Mouse (Mus musculus): ENCODE results near the gene Hic2.

Hic2 gene

DNA sequence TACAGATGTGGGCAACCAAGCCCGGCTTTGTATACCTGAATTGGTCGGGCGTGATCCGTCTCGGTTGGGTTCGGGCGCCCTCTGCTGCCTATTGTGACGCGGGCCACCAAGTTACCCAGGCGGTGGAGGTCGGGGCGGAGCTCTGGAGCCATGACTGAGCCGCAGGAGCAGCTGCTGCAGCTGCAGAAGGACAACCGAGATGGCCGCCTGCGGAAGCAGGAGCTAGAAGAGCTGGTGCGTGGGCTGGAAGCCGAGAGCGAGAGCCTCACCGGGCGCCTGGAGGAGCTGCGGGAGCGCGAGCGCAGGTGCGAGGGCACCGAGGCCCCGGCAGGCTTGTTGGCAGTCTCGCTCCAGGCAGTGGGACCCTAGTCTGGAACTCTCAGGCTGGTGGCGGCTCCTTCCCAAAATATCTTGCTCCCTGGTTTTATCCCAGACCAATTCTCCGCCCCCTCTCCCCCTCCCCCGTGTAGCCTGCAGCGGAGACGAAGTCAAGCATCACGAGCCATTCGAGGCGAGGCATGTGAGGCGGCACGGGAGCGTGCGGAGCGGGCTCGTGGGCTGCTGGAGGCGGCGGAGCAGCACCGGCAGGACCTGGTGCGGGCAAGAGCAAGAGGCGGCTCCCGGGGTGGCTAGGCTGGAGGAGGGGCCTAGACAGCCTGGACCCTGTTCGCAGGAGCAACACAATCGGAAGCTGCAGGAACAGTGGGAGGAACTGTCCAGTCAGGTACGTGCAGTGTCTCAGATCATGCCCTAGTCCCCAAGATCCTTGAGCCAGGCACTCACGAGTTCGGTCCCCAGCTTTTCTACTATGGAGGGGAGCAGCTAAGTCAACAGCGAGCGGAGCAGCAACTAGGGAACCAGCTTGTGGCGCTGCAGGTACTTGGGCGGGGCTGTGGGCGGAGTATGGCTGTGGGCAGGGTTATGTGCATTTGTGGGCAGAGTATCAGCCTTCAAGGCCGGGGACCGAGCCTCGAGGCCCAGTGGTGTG lies 43.1 kb downstream of the Hic2 start:
- peak; percentile 88 for DNase-seq (ENCODE audit: low spot score)

DNA sequence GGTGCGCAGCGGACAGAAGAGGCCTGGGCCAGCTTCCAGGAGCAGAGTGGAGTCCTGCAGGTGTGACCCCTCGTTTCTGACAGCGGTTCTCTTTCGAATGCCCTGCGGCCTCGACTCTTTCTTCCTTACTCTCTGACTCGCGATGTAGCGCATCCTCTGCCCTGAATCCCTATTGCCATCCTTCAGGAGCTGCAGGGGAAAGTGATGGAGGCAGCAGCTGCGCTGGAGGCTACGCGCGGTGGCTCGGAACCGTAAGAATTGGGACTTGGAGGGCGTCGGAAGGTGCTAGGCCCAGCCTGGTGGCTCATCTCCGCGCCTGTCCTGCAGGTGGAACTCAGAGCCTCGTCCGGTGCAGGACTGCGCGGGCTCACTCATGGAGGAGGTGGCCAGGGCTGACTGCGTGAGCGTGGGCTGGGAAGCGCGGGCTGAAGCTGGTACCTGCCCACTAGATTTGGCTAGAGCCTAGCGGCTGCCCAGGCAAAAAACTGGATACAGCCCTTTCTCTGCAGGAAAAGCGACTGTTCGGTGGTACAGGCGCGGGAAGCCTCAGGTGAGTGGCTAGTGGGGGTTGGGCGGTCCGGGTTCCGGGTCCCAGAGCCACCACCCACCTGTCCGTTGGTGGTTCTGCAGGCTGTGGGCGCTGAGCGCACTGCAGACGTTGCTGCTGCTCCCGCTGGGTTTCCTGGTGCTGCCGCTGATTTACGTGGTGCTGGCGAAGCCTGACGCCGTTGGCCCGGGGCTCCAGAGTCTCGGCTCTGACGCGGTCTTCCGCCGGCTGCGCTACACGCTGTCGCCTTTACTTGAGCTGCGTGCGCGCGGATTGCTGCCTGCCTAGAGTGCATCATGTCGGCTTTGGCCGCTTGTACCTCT lies 44.2 kb downstream of the Hic2 start:
- DNase-seq (ENCODE audit: low spot score) = peak; percentile 31

DNA sequence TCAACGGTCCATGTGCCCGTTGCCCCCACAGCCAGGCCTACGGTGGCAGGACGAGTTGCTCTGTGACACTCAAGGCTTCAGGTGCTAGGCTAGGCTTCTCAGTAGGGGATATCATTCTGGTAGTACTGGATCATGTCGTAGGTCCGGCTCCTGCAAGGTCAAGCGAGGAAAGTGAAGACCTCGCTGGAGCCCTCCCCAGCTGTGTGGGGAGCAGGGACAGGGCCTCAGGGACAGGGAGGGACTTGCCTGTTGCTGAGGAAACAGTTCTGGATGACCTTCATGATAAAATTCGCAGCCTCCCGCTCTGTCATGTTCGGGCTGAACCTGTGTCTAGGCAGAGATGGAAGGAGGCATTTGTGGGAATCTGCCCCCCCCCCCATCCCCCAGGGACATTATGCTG lies 47.1 kb downstream of the Hic2 start:
- DNase-seq (ENCODE audit: low spot score) = no peak

DNA sequence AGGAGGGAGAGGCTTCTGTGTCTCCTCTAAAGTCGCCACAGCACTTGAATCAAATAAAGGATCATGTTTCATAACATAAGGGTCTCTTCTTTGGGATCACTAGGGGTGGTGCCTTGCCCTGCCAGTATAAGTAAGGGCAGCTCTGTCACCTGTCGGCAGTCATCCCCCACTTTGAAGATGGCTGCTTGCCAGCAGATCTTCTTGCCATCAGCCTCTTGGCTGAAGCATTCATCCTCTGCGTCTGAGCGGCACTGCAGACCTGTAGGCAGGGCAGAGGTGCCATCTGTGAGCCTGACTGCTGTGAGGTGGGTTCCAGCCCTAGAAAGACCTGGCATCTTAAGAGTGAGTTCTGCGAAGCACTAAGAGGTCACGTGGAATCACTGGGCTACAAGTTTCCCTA lies 49.8 kb downstream of the Hic2 start:
- no peak for DNase-seq (ENCODE audit: low spot score)

DNA sequence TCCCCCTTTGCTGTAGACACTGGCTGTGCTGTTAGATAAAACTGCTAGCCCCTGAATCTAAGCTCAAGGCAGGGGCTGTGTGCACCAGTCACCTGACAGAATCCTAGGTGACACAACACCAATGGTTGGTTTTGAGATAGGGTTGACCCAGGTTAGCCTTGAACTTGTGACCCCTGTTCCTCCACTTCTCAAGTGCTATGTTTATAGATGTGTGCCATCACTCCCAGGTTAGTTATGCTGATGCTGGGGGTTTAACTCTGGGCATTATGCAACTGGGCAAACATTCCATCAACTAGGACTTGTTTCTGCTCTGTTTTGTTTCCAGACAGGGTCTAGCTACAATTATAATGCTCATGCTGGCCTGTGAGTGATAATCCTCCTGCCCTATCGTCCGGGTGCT lies 53.7 kb downstream of the Hic2 start:
- no peak for DNase-seq (ENCODE audit: low spot score)

DNA sequence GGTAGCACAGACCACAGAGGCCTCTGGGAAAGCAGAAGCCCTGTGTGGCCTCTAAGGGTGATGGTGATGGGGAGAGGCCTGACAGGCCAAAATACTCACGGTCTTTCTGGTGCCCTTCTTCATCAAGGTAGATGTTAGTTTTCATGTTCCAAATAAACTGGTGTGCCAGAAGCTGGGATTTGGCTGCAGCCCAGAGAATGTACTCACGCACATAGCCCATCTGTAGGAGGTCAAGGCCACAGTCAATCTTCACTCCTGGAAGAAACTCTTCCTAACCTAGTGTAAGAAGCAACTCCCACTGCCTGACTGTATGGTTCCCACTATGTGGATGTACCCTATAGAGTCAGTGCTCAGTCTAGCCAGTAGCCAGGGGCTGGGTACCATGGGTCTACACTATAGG lies 57.6 kb downstream of the Hic2 start:
- no peak for DNase-seq (ENCODE audit: low spot score)

DNA sequence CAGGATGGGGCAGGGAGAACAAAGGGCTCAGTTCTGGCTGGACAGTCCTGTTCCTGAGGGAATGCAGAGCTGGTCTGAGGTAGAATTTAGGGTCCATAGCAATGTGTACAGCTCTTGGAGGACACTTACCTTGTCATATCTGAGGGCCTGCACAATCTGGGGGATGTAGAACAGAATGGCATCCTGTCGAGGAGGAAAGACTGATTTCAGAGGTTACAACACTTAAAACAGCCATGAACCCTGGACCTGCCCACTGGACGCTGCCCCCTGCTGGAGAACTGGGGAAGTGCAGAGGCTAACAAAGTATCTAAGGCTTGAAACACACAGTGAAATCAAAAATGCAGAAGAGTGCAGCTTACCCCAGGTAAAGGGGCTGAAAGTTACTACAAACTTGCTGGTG lies 59.4 kb downstream of the Hic2 start:
- DNase-seq (ENCODE audit: low spot score) = no peak

DNA sequence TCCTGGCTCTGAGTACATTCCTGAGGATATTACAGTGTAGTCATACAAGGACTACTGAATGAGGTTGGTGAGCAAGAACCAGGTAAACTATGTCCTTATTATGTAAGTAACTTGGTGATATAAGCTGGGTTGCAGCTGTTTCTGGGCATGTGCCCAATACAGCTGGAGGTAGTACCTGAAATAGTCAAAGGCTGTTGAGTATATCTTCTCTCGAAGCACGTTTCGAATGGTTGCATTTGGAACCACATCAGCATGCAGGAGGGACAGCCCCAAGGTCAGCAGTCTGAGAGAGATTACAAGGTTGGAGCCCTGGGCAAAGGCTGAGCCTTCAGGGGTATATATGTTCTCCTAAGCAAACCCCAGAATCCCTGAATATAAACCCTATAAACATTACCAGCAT lies 67.4 kb downstream of the Hic2 start:
- no peak for DNase-seq (ENCODE audit: low spot score)

DNA sequence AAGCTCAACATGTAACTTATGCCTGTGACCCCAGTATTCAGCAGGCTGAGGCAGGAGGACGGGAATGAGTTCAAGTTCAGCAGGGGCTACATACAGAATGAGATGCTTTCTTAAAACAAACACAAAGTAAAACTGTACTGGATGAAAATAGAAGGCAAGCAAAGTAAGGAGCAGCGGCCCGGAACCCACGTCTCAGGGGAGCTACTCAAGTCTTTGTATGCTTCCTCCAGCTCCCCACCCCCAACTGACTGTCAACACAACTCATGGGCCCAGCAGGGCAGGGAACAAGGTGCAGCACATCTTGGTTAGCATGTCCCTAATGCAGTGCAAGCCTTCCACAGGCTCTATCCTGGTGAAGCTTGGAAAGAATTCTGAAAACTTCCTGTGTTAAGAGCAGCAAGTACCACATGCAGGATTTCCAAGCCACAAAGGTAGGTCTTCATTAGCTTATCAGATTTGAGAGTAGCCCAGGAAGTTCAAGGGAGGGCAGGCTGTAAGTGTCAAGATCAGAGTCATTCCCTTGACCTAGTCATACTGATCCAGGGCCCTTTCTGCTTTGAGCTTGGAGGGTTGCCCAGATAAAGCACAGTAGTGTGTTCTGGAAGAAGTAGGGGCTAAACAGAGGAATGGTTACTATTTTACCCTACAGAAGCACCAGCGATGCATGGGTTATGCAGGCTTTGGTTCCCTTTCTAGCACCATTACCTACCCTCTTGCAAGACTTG lies 70.3 kb downstream of the Hic2 start:
- DNase-seq (ENCODE audit: low spot score) = no peak

DNA sequence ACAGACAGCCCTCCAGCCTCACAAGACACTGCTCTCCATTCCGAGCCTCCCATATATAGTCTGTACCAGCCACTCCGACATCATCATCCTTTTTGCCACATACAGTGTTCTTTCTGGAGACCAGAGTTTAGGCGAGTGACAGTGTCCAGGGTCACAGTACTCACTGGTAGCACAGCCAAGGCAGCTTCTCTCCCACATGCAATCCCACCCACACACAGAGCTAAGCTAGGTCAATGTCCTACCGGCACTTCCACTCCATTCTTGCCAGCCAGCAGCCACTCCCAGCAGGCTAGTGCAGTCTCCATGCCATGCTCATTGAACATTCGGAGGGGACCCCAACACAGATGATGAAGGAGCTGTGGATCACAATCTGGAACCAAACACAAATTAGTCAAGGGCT lies 74.1 kb downstream of the Hic2 start:
- no peak for DNase-seq (ENCODE audit: low spot score)

DNA sequence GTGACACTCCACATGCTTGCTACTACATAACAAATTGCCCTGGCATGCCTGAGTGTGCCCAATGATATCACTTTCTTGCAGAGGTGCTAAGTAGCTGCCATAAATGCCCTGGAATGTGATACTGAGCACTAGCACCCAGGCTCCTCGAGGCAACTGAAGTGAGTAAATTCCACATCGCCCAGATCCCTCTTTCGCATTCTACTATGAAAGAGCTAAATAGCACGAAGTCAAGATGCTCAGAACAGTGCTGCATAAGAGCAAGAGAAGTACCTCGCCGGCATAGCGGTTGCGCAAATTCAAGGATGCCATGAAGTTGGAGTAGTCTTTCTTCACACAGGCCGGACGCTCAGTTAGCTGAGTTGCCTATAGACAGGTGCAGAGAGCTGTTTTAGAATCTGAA lies 75.7 kb downstream of the Hic2 start:
- DNase-seq (ENCODE audit: low spot score) = no peak

DNA sequence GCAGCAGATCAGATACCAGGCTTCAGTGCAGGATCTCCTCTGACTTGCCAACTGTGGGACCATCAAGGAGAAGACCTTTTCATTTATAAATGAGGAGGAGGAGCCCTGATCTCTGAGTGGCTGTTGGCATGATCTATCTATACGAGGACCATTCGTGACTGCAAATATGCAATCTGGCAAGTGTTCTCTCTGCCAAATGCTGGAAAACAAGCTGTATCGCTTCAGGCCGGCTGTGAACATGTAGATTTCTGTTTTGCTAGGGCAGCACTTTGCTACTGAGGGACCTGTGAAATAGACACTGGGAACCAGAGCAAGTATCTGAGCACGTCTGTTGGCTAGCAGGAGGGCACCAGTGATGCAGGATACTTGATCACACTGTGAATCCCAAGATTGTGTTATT lies 79.2 kb downstream of the Hic2 start:
- no peak for DNase-seq (ENCODE audit: low spot score)
